Mouse (Mus musculus): Measurements from ENCODE around the gene Alox12.

DNA sequence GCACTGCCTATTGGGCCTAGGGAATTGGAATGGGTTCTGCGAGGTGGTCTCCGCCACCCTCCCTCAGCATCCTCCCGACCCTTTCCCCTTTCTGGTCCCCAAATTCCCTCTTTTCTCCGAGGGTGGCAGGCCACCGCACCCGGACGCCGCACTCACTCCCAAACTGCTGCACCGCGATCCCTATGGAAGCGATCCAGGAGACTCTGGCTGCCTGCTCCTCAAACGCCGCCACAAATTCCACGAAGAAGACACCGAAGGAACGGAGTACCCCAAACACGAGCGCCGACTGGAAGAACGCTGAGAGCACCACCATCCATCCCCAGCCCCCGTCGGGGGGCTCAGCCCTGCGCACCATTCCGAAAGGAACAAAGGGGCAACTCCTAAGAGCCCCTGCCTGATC is 34.8 kb downstream of the Alox12 start:
- no peak for TF ChIP-seq POLR2A (IDR thresholded peaks at IDR 0.05; ENCODE audit: control insufficient read depth, extremely low read depth, insufficient read depth, low read length, poor library complexity)
- TF ChIP-seq CTCF (IDR thresholded peaks at IDR 0.05; ENCODE audit: borderline replicate concordance, control insufficient read depth, extremely low read depth, insufficient read depth, low read length, poor library complexity): no peak

Data from thymus, adult 2 months (tissue).